Mouse (Mus musculus): ENCODE measurements around the gene Cysrt1. TPM values are rescaled to one million over a fixed set of nuclear protein-coding genes. Genes with fewer than 3 reads are reported as not detected.
"Not testable (repeated sequence)": the region's sequence is repeated elsewhere in the genome, so short reads cannot be mapped to it uniquely, and the experiment has no call there.

Gene Cysrt1
- total RNA-seq, 1 experiment from 2014 or later = not detected

GRCm38 (mm10) chr2:25265897-25266656, 23.8 kb upstream of the Cysrt1 start:
- peak; percentile 34; the same call in 1 of the 2 replicates for ATAC-seq (replicated peaks; ENCODE audit: low read depth, poor library complexity, severe bottlenecking)

GRCm38 (mm10) chr2:25264851-25265250, 22.6 kb upstream of the Cysrt1 start:
- ATAC-seq (replicated peaks; ENCODE audit: low read depth, poor library complexity, severe bottlenecking) = no peak

DNA sequence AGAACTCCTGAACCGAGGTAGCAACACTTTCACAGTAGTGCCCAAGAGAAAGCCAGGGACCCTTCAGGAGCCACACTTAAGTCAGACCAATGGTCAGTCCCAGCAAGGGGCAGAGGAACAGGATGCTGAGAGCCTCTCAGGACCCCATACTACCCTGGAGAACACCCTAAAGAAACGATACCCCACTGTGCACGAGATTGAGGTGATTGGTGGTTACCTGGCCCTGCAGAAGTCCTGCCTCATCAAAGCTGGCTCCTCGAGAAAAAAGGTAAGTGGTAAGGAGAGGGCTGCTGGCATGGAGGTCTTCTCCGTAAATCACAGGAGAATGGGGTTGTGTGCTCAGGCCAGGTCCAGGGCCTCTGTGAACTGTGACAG, 22.0 kb upstream of the Cysrt1 start:
- no peak for ATAC-seq (replicated peaks; ENCODE audit: low read depth, poor library complexity, severe bottlenecking)

DNA sequence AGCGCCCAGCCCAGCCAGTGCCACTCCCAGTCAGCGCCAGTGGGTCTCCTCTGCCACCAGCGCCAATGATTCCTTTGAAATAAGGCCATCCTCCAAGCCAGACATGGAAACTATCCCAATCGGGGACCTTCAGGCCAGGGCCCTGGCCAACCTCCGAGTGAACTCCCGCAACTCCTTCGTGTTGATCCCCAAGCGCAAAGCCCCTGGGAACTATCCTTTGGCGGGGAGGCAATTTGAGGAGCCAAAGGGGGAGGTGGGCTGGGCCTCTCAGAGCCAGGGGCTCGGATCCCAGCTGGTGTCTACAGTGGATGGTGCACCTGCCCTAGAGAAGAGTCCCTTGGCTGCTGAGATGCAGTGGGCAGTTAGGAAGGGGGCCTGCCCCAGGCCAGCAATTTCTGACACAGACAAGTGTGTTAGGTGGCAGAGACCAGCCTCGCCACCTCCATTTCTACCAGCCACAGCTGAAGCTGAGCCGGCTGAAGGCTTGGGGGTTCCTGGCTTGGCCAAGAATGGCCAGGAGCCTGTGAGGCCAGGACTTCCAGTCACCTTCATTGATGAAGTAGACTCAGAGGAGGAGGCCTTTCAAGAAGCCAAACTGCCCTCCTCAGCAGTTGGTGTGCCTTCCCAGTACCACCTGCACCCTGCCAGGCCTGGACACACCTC, 21.5 kb upstream of the Cysrt1 start:
- no peak for ATAC-seq (replicated peaks; ENCODE audit: low read depth, poor library complexity, severe bottlenecking)

GRCm38 (mm10) chr2:25262795-25263622, 20.8 kb upstream of the Cysrt1 start:
- 0 out of 2 replicates have a peak, but pooled peaks have one; percentile 9 for ATAC-seq (replicated peaks; ENCODE audit: low read depth, poor library complexity, severe bottlenecking)

DNA sequence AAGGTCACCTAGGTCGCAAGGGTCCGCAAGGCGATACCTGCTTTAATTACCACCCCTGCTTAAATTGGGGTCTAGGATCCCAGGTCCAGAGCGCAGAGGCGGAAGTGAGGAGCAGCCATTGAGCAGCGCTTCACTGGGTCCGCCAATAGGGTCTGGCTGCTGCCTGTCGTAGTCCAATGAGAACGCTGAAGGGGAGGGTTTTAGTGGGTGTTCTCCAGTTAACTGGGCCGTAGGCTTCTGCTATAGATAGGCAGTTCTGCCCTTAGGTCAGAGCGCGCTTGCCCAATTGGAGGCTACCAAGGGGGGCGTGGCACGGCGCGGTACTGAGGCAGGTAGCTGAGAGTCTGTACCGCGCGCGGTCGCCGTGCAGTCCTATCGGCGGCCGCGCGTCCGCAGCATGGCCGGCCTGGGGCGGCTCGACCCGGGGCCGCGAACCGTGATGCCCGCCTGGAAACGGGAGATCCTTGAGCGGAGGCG, 20.1 kb upstream of the Cysrt1 start, which contains the start of gene Tprn:
TSS of gene Tprn (plus strand) at position 328 of the 477 bp plus-strand sequence.
- ATAC-seq (replicated peaks; ENCODE audit: low read depth, poor library complexity, severe bottlenecking) = peak; percentile 97

- no peak for ATAC-seq (replicated peaks; ENCODE audit: low read depth, poor library complexity, severe bottlenecking)
Observed at GRCm38 (mm10) chr2:25261870-25262269, 19.6 kb upstream of the Cysrt1 start.

- ATAC-seq (replicated peaks; ENCODE audit: low read depth, poor library complexity, severe bottlenecking) = no peak
Observed at GRCm38 (mm10) chr2:25258887-25259286, 16.6 kb upstream of the Cysrt1 start.

GRCm38 (mm10) chr2:25257250-25257649, 15.0 kb upstream of the Cysrt1 start:
- not testable (repeated sequence) for ATAC-seq (replicated peaks; ENCODE audit: low read depth, poor library complexity, severe bottlenecking)

GRCm38 (mm10) chr2:25256443-25257109, 14.3 kb upstream of the Cysrt1 start:
- peak; percentile 66 for ATAC-seq (replicated peaks; ENCODE audit: low read depth, poor library complexity, severe bottlenecking)

- peak; percentile 83 for ATAC-seq (replicated peaks; ENCODE audit: low read depth, poor library complexity, severe bottlenecking)
Observed at GRCm38 (mm10) chr2:25255284-25255779, 13.1 kb upstream of the Cysrt1 start, which contains the start of gene Tmem203. Gene Tmem203 (plus strand): TSS chr2:25255439.

GRCm38 (mm10) chr2:25252331-25252730, 10.1 kb upstream of the Cysrt1 start:
- no peak for ATAC-seq (replicated peaks; ENCODE audit: low read depth, poor library complexity, severe bottlenecking)

DNA sequence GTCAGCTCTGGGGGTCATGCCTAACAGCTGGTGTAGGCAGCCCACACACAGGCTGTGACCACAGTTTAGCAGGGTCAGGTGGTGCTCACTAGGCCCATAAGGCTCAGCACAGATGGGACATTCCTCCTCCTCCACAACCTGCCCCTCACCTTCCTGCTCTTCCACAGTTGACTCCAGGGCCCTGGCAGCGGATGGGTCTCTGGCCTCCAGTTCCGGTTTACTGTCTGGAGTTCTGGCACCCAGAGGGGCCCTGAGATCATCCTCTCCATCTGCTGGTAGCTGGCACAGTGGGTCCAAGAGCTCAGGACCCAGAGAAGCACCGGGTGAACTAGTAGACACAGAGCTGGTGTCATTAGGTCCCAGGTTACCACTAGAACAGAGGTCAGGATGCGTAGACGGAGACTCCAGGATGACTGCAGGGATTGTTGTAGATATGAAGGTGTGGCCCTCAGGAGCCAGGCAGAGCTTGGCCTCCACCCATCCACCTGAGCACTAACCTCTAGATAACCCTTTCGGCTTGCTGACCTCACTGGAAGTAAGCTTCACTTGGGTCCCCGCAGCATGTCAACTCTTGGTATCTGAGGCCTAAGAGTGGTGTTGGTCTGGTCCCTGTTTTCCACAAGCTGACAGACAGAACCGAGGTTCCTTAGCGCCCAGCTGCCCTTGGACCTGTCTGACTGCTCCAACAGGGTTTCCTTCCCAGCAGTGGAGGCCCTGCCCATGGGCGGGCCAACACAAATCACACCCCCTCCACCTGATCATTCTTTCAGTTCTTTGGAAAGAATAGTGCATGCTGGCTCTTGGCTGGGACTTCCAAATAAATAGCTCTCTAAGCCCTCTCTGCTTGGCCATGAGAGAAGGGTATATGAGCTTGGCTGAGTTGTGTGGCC, 4.2 kb upstream of the Cysrt1 start, which contains the start of gene AL732309.1:
TSS of gene AL732309.1 (minus strand) at position 681 of the 890 bp plus-strand sequence.
- no peak for ATAC-seq (replicated peaks; ENCODE audit: low read depth, poor library complexity, severe bottlenecking)

DNA sequence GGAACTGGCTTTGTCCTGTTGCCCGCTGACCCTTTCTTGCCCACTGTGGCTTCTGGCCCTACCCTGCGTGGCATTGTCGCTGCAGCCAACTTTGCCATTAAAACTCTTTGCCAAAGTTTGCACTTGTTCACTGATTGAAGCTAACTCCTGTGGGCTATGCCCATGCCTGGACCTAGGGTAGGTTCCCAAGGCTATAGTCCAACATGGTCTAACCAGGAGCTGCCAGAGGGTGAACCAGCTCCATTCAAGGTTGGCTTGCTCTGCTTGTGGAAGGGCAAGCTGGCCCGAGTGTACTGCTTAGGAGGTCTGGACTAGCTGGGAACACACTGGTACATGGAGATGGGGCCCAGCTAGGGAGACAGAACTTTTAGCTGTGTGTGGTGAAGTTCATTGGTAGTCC, 1.9 kb upstream of the Cysrt1 start:
- ATAC-seq (replicated peaks; ENCODE audit: low read depth, poor library complexity, severe bottlenecking) = no peak

DNA sequence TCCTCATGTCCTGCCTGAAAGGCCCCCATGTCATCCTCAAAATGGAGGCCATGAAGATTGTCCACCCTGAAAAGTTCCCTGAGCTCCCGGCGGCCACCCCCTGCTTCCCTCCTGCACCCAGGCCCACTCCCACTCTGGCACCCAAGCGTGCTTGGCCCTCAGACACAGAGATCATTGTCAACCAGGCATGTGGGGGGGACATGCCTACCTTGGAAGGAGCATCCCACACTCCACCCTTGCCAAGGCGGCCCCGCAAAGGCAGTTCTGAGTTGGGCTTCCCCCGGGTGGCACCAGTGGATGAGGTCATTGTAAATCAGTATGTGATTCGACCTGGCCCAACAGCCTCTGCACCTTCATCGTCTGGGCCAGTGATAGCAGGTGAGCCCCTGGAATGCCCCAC, 1.1 kb upstream of the Cysrt1 start:
- no peak for ATAC-seq (replicated peaks; ENCODE audit: low read depth, poor library complexity, severe bottlenecking)

DNA sequence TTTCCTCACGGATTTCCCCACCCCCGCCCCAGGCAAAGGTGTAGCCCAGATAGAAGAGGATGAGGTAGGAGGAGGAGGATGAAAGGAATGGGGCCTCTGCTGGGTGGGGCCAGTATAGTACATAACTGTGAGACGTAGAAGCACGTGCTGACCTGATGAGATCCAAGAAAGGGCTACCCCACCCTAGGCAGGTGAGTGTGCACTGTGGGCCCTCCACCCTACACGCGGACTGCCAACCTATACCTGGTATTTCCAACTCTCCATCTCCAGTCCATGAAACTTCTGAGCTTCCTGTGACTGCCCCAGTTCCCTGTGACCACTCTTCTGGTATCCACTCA, 845 bp downstream of the Cysrt1 start:
- ATAC-seq (replicated peaks; ENCODE audit: low read depth, poor library complexity, severe bottlenecking) = no peak

DNA sequence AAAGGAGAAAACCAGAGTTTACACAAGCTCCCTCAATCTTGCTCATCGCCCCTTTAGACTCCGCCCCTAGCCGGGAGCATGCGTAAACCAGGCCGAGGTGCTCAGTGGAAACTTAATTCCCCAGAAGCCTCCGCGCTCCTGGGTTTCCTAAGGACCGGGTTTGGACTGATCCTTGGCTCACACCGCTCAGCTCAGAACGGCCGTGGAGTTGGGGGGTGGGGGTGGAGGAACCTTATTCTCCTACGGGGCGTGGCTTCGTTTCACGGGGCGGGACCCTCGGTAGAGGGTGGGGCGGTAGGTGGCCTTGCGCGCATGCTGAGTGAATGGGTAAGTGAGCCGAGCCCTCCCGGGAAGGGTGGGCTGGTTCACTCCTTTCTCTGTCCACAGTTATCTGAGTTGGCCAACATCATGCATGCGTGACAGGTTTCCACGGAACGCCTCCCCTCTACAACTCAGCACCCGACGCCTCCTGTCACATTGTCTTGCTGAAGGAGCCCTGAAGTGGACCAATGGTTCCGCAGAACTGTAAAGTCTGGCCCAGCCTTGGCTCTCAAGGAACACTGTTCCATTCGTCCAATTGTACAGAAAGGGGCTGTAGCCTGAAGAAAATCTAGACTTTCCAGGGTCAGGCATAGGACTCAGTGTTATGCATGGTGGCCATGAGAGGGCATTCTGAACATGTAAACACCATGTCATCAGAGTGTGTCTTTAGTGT, 1.4 kb downstream of the Cysrt1 start:
- ATAC-seq (replicated peaks; ENCODE audit: low read depth, poor library complexity, severe bottlenecking) = peak; percentile 71

DNA sequence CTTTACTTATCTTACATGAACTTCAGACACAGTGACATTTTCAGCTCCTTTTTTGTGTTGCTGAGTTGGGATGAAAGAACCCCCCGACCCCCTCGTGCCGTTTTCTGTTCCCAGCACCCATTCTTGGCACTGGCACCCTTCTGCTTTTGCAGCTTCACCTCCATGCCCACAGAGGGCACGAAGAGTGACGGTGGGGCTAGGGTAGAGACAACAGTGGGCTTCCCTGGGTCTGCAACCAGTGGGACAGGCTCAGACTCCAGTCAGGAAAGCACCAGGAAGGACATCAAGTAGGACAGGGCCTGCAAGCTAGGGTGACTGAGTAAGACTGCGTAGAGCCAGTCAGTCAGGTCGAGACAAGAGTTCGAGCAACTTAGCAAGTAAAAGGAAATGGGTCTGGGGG, 1.9 kb downstream of the Cysrt1 start:
- 0 out of 2 replicates have a peak, but pooled peaks have one; percentile 3 for ATAC-seq (replicated peaks; ENCODE audit: low read depth, poor library complexity, severe bottlenecking)

Data from common myeloid progenitor, adult 5-6 weeks (primary cell).